Mouse (Mus musculus) subcutaneous adipose tissue, adult 2 months (tissue): ENCODE results near the gene Klrb1b. TPM values are rescaled to one million over a fixed set of nuclear protein-coding genes. Genes with fewer than 3 reads are reported as not detected.

Experiments used
- polyA plus RNA-seq: library from polyadenylated mRNA; depleted of rRNA; stranded (reverse); fragments of >200 nt; gene quantifications from 2 replicates; pipeline ENCODE4 v1.2.3, GENCODE M21; 2012; ENCODE audit warnings: low replicate concordance; rRNA removed

Klrb1b gene
- 0.70 and 0.76 TPM in 2 replicates for polyA plus RNA-seq

GRCm38 (mm10) chr6:128826132-128826531 lies at the start of gene Klrb1b, which contains the start of gene Gm44511:
TSS of gene Klrb1b (minus strand) at chr6:128826331.
TSS of gene Gm44511 (minus strand) at chr6:128826315.

GRCm38 (mm10) chr6:128789115-128789514 lies 37.0 kb downstream of the Klrb1b start, which contains the start of gene Klrb1c:
TSS of gene Klrb1c (minus strand) at chr6:128789215.

Other genes starting within 250 kb of the Klrb1b start
- gene A2ml1, start 244.7 kb downstream of the Klrb1b start, polyA plus RNA-seq, result 6.8 TPM in 1 of 2 replicates, not detected in the other
- gene Klrb1a, start 202.8 kb downstream of the Klrb1b start, polyA plus RNA-seq, result 0.32 and 1.2 TPM in 2 replicates
- gene Clec2h, start 163.9 kb downstream of the Klrb1b start, polyA plus RNA-seq, result not detected in 2 replicates
- gene Klrb1, start 103.3 kb downstream of the Klrb1b start, polyA plus RNA-seq, result not detected in 2 replicates
- 0.89 and 1.5 TPM in 2 replicates for gene Klrb1c, start 37.1 kb downstream of the Klrb1b start, polyA plus RNA-seq
- gene Gm44511, start within 50 bp of the Klrb1b start, polyA plus RNA-seq, result not detected in 2 replicates
- gene Clec2i, start 61.3 kb upstream of the Klrb1b start, polyA plus RNA-seq, result 0.99 and 1.3 TPM in 2 replicates
- gene BC035044, start 64.8 kb upstream of the Klrb1b start, polyA plus RNA-seq, result 1.6 and 2.6 TPM in 2 replicates
- gene Clec2g, start 108.0 kb upstream of the Klrb1b start, polyA plus RNA-seq, result not detected in 2 replicates
- gene Klrb1f, start 219.6 kb upstream of the Klrb1b start, polyA plus RNA-seq, result 0.21 and 0.48 TPM in 2 replicates